Mouse (Mus musculus) inflammation-experienced regulatory T-cells, adult 16 weeks (primary cell): Measurements from ENCODE around the gene Serpinb5. TPM values are rescaled to one million over a fixed set of nuclear protein-coding genes. Genes with fewer than 3 reads are reported as not detected.

Experiments used
- polyA plus RNA-seq: library from polyadenylated mRNA; unstranded; fragments of 100-300 nt; shearing (Covaris generic); gene quantifications from one replicate; pipeline ENCODE4 v1.2.1, GENCODE M21; 2017

Serpinb5 gene
- not detected for polyA plus RNA-seq

GRCm38 (mm10) chr1:106860847-106861246, at the start of gene Serpinb5:
Gene Serpinb5 (plus strand): TSS chr1:106861173.

Other genes with a start within 250 kb of the Serpinb5 start
- 154 TPM for gene Bcl2, start 146.9 kb upstream of the Serpinb5 start, polyA plus RNA-seq
- 31.5 TPM for gene Kdsr, start 101.4 kb upstream of the Serpinb5 start, polyA plus RNA-seq
- 163 TPM for gene Vps4b, start 64.4 kb upstream of the Serpinb5 start, polyA plus RNA-seq
- gene Serpinb12, start 73.3 kb downstream of the Serpinb5 start, polyA plus RNA-seq = not detected
- not detected for gene Serpinb13, start 119.8 kb downstream of the Serpinb5 start, polyA plus RNA-seq
- not detected for gene Serpinb3a, start 191.1 kb downstream of the Serpinb5 start, polyA plus RNA-seq
- not detected for gene Serpinb3d, start 222.3 kb downstream of the Serpinb5 start, polyA plus RNA-seq